ENCODE assay signal across 7 mouse cellular contexts in the genomic region with DNA sequence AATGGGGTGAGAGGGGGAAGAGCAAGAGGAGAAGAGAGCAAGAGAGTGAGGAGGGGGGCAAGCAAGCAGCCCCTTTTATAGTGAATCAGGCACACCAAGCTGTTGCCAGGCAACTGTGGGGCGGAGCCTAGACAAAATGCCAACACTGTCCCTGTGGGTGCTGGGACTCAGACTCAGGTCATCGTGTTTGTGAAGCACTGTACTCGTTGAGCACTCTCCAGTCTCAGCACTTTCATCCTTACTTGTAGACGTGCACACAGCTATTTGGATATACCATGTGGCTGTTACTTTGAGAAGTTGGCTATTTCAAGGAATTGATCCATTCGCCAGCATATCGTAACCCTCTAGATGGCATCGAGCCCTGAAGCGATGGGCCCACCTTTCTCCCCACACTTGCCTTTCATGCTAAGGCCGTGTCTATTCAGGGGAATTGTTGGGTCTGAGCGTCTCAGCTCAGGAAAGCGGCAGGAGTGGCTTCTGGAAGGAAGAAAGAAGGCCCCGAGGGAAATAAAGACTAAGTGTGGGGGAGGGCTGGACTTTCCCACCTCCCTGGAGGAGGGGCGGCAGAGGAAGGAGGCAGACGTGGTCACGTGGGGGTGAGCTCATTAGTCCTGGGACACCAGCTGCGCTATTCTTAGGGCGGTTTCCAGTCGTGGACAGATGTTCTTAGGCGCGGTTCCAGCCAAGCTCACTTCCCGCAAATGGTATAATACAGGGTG. TPM values are rescaled to one million over a fixed set of nuclear protein-coding genes. Genes with fewer than 3 reads are reported as not detected.
DNase-seq lines count a peak whose midpoint lies in the region; ATAC-seq and TF ChIP-seq lines count a peak whose summit lies in the region.

No protein-coding gene starts in this region.

- peak overlapping the region; percentile 66; the same call in 1 of the 2 replicates for H3K4me3 ChIP-seq in G1E (ENCODE audit: low read depth, low read length)
- H3K4me3 ChIP-seq in bone marrow macrophage, adult 2 months (ENCODE audit: insufficient read depth, low read length): peak overlapping the region; percentile 68
- peak overlapping the region; percentile 17 for H3K4me3 ChIP-seq in forebrain, postnatal 0 days (ENCODE audit: low read depth, low read length)
- H3K4me3 ChIP-seq in hindbrain, embryonic 12.5 days: peak overlapping the region; percentile 17

- H3K4me1 ChIP-seq in G1E (ENCODE audit: insufficient read depth, low read depth, low read length): peaks cover 66% of the 10 kb centered on the region
- peaks cover 49% of the 10 kb centered on the region for H3K4me1 ChIP-seq in bone marrow macrophage, adult 2 months (ENCODE audit: control insufficient read depth, insufficient read depth, low read length)
- peaks cover 34% of the 10 kb centered on the region for H3K4me1 ChIP-seq in forebrain, postnatal 0 days (ENCODE audit: insufficient read depth)
- peaks cover 74% of the 10 kb centered on the region for H3K4me1 ChIP-seq in hindbrain, embryonic 12.5 days

- intact Hi-C loops in left cerebral cortex, postnatal 36 days (cut with DNase I): loop anchor here (5.0 kb wide), 1 partner anchor 38 kb away; no protein-coding TSS in a partner anchor

- peak; percentile 79 for DNase-seq in G1E (ENCODE audit: low spot score)
- peak; percentile 69 for DNase-seq in forebrain, postnatal 0 days
- peak; percentile 40 to 55 for DNase-seq in left cerebral cortex, postnatal 36 days (ENCODE audit: low spot score in 2 of 2)
- DNase-seq in skeletal muscle tissue, adult 2 months (ENCODE audit: low read depth, low spot score): peak; percentile 95

- TF ChIP-seq CTCF in G1E (IDR thresholded peaks at IDR 0.05; ENCODE audit: low read depth, low read length): no peak
- no peak for TF ChIP-seq CTCF in bone marrow macrophage, adult 2 months (IDR thresholded peaks at IDR 0.05; ENCODE audit: low read depth, low read length)
- no peak for TF ChIP-seq CTCF in forebrain, postnatal 0 days (IDR thresholded peaks at IDR 0.05; ENCODE audit: low read depth)

- H3K27me3 ChIP-seq in G1E (ENCODE audit: insufficient read depth, low read length): no peaks in the 10 kb centered on the region
- H3K27me3 ChIP-seq in forebrain, postnatal 0 days (ENCODE audit: insufficient read depth, low read length): no peaks in the 10 kb centered on the region
- no peaks in the 10 kb centered on the region for H3K27me3 ChIP-seq in hindbrain, embryonic 12.5 days

- WGBS in forebrain, postnatal 0 days: 2% methylated on average over 21 of the region's 21 CpGs
- under 1% methylated on average over 21 of the region's 21 CpGs for WGBS in hindbrain, embryonic 12.5 days

- TF ChIP-seq POLR2A in bone marrow macrophage, adult 2 months (IDR thresholded peaks at IDR 0.05; ENCODE audit: borderline replicate concordance, low read depth, low read length): no peak

- peak overlapping the region; percentile 42 for H3K4me2 ChIP-seq in forebrain, postnatal 0 days (ENCODE audit: low read depth)
- H3K4me2 ChIP-seq in hindbrain, embryonic 12.5 days (replicated peaks): peak overlapping the region; percentile 59

- ATAC-seq in G1E (ENCODE audit: extremely low read depth, insufficient number of reproducible peaks, low FRiP score, poor library complexity, severe bottlenecking): peak; percentile 88
- peak; percentile 65 for ATAC-seq in forebrain, postnatal 0 days
- peak; percentile 79 for ATAC-seq in hindbrain, embryonic 12.5 days (ENCODE audit: low FRiP score)
- peak; percentile 85 for ATAC-seq in megakaryocyte-erythroid progenitor cell, adult 5-6 weeks (replicated peaks; ENCODE audit: low FRiP score, low TSS enrichment, poor library complexity, severe bottlenecking)

- H3K36me3 ChIP-seq in G1E (replicated peaks): peaks cover 41% of the 10 kb centered on the region
- no peaks in the 10 kb centered on the region for H3K36me3 ChIP-seq in forebrain, postnatal 0 days (ENCODE audit: insufficient read depth)
- 0 out of 2 replicates have a peak, but pooled peaks cover 5% of the 10 kb centered on the region for H3K36me3 ChIP-seq in hindbrain, embryonic 12.5 days

- peak overlapping the region; percentile 31 for H3K9ac ChIP-seq in forebrain, postnatal 0 days
- H3K9ac ChIP-seq in hindbrain, embryonic 12.5 days: peak overlapping the region; percentile 44

- H3K27ac ChIP-seq in bone marrow macrophage, adult 2 months (ENCODE audit: insufficient read depth, low read depth, low read length): peak overlapping the region; percentile 98
- H3K27ac ChIP-seq in forebrain, postnatal 0 days (ENCODE audit: low read depth, low read length): peak overlapping the region; percentile 78
- peak overlapping the region; percentile 93 for H3K27ac ChIP-seq in hindbrain, embryonic 12.5 days

- no peaks in the 10 kb centered on the region for H3K9me3 ChIP-seq in G1E (replicated peaks)
- H3K9me3 ChIP-seq in forebrain, postnatal 0 days (ENCODE audit: low read length): no peaks in the 10 kb centered on the region
- no peaks in the 10 kb centered on the region for H3K9me3 ChIP-seq in hindbrain, embryonic 12.5 days (replicated peaks)

RNA-seq across cellular contexts. Expression of a gene that starts 16.5 kb away (rescaled TPM):
- total RNA-seq in G1E (2014; fragmentation: Nextera tagmentation) (35.3 and 35.7 TPM in 2 replicates), G1E (2017) (13.6 and 14.6 TPM in 2 replicates)
- polyA plus RNA-seq in G1E (2012): 20.2 and 21.3 TPM in 2 replicates
- polyA plus RNA-seq in bone marrow macrophage, adult 2 months (2012; ENCODE audit: insufficient read depth, insufficient read length, missing spikeins): 51.5 and 61.1 TPM in 2 replicates
- total RNA-seq in forebrain, postnatal 0 days (2014; rRNA removed): 115 and 116 TPM in 2 replicates
- polyA plus RNA-seq in forebrain, postnatal 0 days (2015; fragmentation: Nextera tagmentation; extraction: Ambion mirVana): 46.2 and 61.8 TPM in 2 replicates
- polyA plus RNA-seq in hindbrain, embryonic 12.5 days (2016; fragmentation: Nextera tagmentation; extraction: Ambion mirVana): 38.8 and 41.6 TPM in 2 replicates
- 100 to 1,000 TPM; 229 to 269 TPM for total RNA-seq in left cerebral cortex, postnatal 36 days (2021)
- 45.6 and 50.2 TPM in 2 replicates for total RNA-seq in megakaryocyte-erythroid progenitor cell, adult 5-6 weeks (2014; fragmentation: Nextera tagmentation)
- total RNA-seq in megakaryocyte-erythroid progenitor cell, adult 5-6 weeks (2017): 14.2 and 23.2 TPM in 2 replicates

RNA-seq across cellular contexts. Expression of a gene that starts 36.8 kb away (rescaled TPM):
- total RNA-seq in G1E (2014; fragmentation: Nextera tagmentation): 1.3 and 1.6 TPM in 2 replicates
- 3.2 and 3.8 TPM in 2 replicates for total RNA-seq in G1E (2017)
- polyA plus RNA-seq in G1E (2012): 0.52 and 0.64 TPM in 2 replicates
- polyA plus RNA-seq in bone marrow macrophage, adult 2 months (2012; ENCODE audit: insufficient read depth, insufficient read length, missing spikeins): 0.49 and 1.3 TPM in 2 replicates
- total RNA-seq in forebrain, postnatal 0 days (2014; rRNA removed): 5.5 and 13.3 TPM in 2 replicates
- polyA plus RNA-seq in forebrain, postnatal 0 days (2015; fragmentation: Nextera tagmentation; extraction: Ambion mirVana): 104 and 105 TPM in 2 replicates
- 147 and 164 TPM in 2 replicates for polyA plus RNA-seq in hindbrain, embryonic 12.5 days (2016; fragmentation: Nextera tagmentation; extraction: Ambion mirVana)
- 10 to 100 TPM in 1 of 2 experiments, 1 to 10 TPM in 1; 6.3 to 11.4 TPM for total RNA-seq in left cerebral cortex, postnatal 36 days (2021)
- total RNA-seq in megakaryocyte-erythroid progenitor cell, adult 5-6 weeks (2014; fragmentation: Nextera tagmentation): 0.24 and 1.1 TPM in 2 replicates
- total RNA-seq in megakaryocyte-erythroid progenitor cell, adult 5-6 weeks (2017): 2.0 and 2.7 TPM in 2 replicates

Comparison
In these comparisons a context has a peak if more than half of its experiments do, and no peak if none do; other contexts are left out.
1. Peak in every context shown above with its lines: DNase-seq, ATAC-seq, H3K4me3 ChIP-seq and H3K27ac ChIP-seq.
2. H3K4me3 ChIP-seq: peak in every context shown above with its lines; median percentile 68 in bone marrow macrophage, adult 2 months; 66 in G1E; 17 in forebrain, postnatal 0 days; 17 in hindbrain, embryonic 12.5 days.